Mouse (Mus musculus): ENCODE data around the gene Olfr494. TPM values are rescaled to one million over a fixed set of nuclear protein-coding genes. Genes with fewer than 3 reads are reported as not detected.

The Olfr494 gene
- not detected for total RNA-seq (2021)
- long read RNA-seq, experiment 1: 0 reads
- long read RNA-seq, experiment 2: 0 reads

- no peak for DNase-seq
Observed at GRCm38 (mm10) chr7:108365035-108365434, at the start of gene Olfr494. Gene Olfr494 (plus strand): TSS chr7:108365335.

- DNase-seq: no peak
Observed at GRCm38 (mm10) chr7:108323574-108323973, 41.6 kb upstream of the Olfr494 start, which contains the start of gene Olfr492. Gene Olfr492 (minus strand): TSS chr7:108323674.

- no peak for DNase-seq
Observed at GRCm38 (mm10) chr7:108346879-108347278, 18.3 kb upstream of the Olfr494 start, which contains the start of gene Olfr493. Gene Olfr493 (minus strand): TSS chr7:108346979.

- no peak for DNase-seq
Observed at GRCm38 (mm10) chr7:108392867-108393266, 27.7 kb downstream of the Olfr494 start, which contains the start of gene Olfr495. Gene Olfr495 (plus strand): TSS chr7:108393167.

Other genes starting within 250 kb of the Olfr494 start
- not detected for gene Olfr484, start 237.9 kb upstream of the Olfr494 start, total RNA-seq (2021)
- not detected for gene Olfr485, start 205.5 kb upstream of the Olfr494 start, total RNA-seq (2021)
- gene Olfr486, start 192.6 kb upstream of the Olfr494 start, total RNA-seq (2021): not detected
- gene Olfr487, start 150.7 kb upstream of the Olfr494 start, total RNA-seq (2021): not detected
- gene Olfr488, start 107.0 kb upstream of the Olfr494 start, total RNA-seq (2021): not detected
- not detected for gene Olfr490, start 76.4 kb upstream of the Olfr494 start, total RNA-seq (2021)
- gene Olfr491, start 51.9 kb upstream of the Olfr494 start, total RNA-seq (2021): not detected
- gene Olfr492, start 41.7 kb upstream of the Olfr494 start, total RNA-seq (2021): not detected
- gene Olfr493, start 18.4 kb upstream of the Olfr494 start, total RNA-seq (2021): not detected
- gene Olfr495, start 27.8 kb downstream of the Olfr494 start, total RNA-seq (2021): not detected
- not detected for gene Olfr497, start 55.1 kb downstream of the Olfr494 start, total RNA-seq (2021)
- gene Olfr498, start 100.0 kb downstream of the Olfr494 start, total RNA-seq (2021): not detected
- gene Olfr502, start 159.7 kb downstream of the Olfr494 start, total RNA-seq (2021): not detected
- not detected for gene Olfr503, start 179.2 kb downstream of the Olfr494 start, total RNA-seq (2021)
- gene Olfr504, start 200.5 kb downstream of the Olfr494 start, total RNA-seq (2021): not detected
- gene Olfr506, start 245.5 kb downstream of the Olfr494 start, total RNA-seq (2021): not detected